Mouse (Mus musculus) MEL (cell line): ENCODE data around the gene Suclg2. TPM values are rescaled to one million over a fixed set of nuclear protein-coding genes. Genes with fewer than 3 reads are reported as not detected.

Experiments used
- DNase-seq: peaks from one replicate; pipeline ENCODE4 v3.0.0; 2011; ENCODE audit warnings: low read depth, low spot score
- H3K27ac ChIP-seq: 2 replicates; pipeline ENCODE4 v1.5.1; 2012; ENCODE audit warnings: low read depth, mild to moderate bottlenecking, control low read depth, low read length, moderate library complexity; ENCODE audit not compliant: control insufficient read depth
- H3K27me3 ChIP-seq, 2 experiments: fragments of 150-350 bp in 1 of 2; sonication (generic) in 1 of 2; 2 replicates each; pipeline ENCODE4 v1.6.1; 2012; ENCODE audit warnings: low read length in 2 of 2, mild to moderate bottlenecking in 2 of 2, improper control_type of control experiment in 1 of 2, moderate library complexity in 1 of 2; ENCODE audit not compliant: insufficient read depth in 2 of 2, control insufficient read depth in 1 of 2
- H3K36me3 ChIP-seq, 2 experiments: 2 replicates each; pipeline ENCODE4 v1.6.1; 2012 to 2014; ENCODE audit warnings: low read length in 2 of 2, improper control_type of control experiment in 1 of 2, inconsistent platforms in 1 of 2, mild to moderate bottlenecking in 1 of 2; ENCODE audit not compliant: insufficient read depth in 2 of 2, control insufficient read depth in 1 of 2
- H3K4me1 ChIP-seq, 2 experiments: fragments of 150-350 bp in 1 of 2; sonication (generic) in 1 of 2; 2 replicates each; pipeline ENCODE4 v1.6.1; 2012; ENCODE audit warnings: low read length in 2 of 2, improper control_type of control experiment in 1 of 2, mild to moderate bottlenecking in 1 of 2; ENCODE audit not compliant: insufficient read depth in 2 of 2, control insufficient read depth in 1 of 2
- H3K4me3 ChIP-seq, 2 experiments: fragments of 150-350 bp in 1 of 2; sonication (generic) in 1 of 2; 2 replicates each; pipeline ENCODE4 v1.5.1; 2012; ENCODE audit warnings: low read depth in 2 of 2, low read length in 2 of 2, mild to moderate bottlenecking in 2 of 2, moderate library complexity in 2 of 2, control low read depth in 1 of 2, improper control_type of control experiment in 1 of 2; ENCODE audit not compliant: control insufficient read depth in 1 of 2, insufficient read depth in 1 of 2
- H3K79me2 ChIP-seq: 2 replicates; pipeline ENCODE4 v1.6.1; 2012; ENCODE audit warnings: mild to moderate bottlenecking, low read length, moderate library complexity; ENCODE audit not compliant: control insufficient read depth, poor library complexity, insufficient read depth
- H3K9ac ChIP-seq: 2 replicates; pipeline ENCODE4 v1.6.1; 2012; ENCODE audit warnings: low read depth, mild to moderate bottlenecking, control low read depth, low read length, moderate library complexity; ENCODE audit not compliant: control insufficient read depth, poor library complexity, severe bottlenecking
- H3K9me3 ChIP-seq: fragments of 150-350 bp; sonication (generic); replicated peaks from 2 replicates; pipeline ENCODE4 v1.6.1; 2012; ENCODE audit warnings: mild to moderate bottlenecking, low read length, improper control_type of control experiment, moderate library complexity; ENCODE audit not compliant: insufficient read depth
- BHLHE40 ChIP-seq: IDR thresholded peaks from 2 replicates; pipeline ENCODE4 v1.6.1; 2012; ENCODE audit warnings: low read depth, mild to moderate bottlenecking, inconsistent platforms, low read length, improper control_type of control experiment, borderline replicate concordance
- CHD1 ChIP-seq: IDR thresholded peaks from 2 replicates; pipeline ENCODE4 v1.6.1; 2012; ENCODE audit warnings: low read depth, mild to moderate bottlenecking, inconsistent platforms, low read length, improper control_type of control experiment
- E2F4 ChIP-seq: IDR thresholded peaks from 2 replicates; pipeline ENCODE4 v1.6.1; 2011; ENCODE audit warnings: low read depth, low read length, improper control_type of control experiment, borderline replicate concordance
- ELF1 ChIP-seq: IDR thresholded peaks from 2 replicates; pipeline ENCODE4 v1.6.1; 2014; ENCODE audit warnings: low read depth, mild to moderate bottlenecking, inconsistent platforms, low read length, improper control_type of control experiment, moderate library complexity
- EP300 ChIP-seq, 2 experiments: IDR thresholded peaks; 2 replicates each; pipeline ENCODE4 v1.6.1; 2011; ENCODE audit warnings: improper control_type of control experiment in 2 of 2, low read length in 2 of 2, low read depth in 1 of 2, mild to moderate bottlenecking in 1 of 2
- ETS1 ChIP-seq: IDR thresholded peaks from 2 replicates; pipeline ENCODE4 v1.6.1; 2012; ENCODE audit warnings: low read depth, mild to moderate bottlenecking, inconsistent platforms, low read length, improper control_type of control experiment, moderate library complexity
- GABPA ChIP-seq: IDR thresholded peaks from 2 replicates; pipeline ENCODE4 v1.6.1; 2012; ENCODE audit warnings: low read depth, mild to moderate bottlenecking, inconsistent platforms, low read length, improper control_type of control experiment, moderate library complexity
- GATA1 ChIP-seq: IDR thresholded peaks from 2 replicates; pipeline ENCODE4 v1.6.1; 2011; ENCODE audit warnings: low read depth, low read length, improper control_type of control experiment
- KAT2A ChIP-seq: conservative IDR thresholded peaks from 2 replicates; pipeline ENCODE4 v1.6.1; 2012; ENCODE audit warnings: low read depth, low read length, improper control_type of control experiment, inconsistent platforms
- MAFK ChIP-seq: IDR thresholded peaks from 2 replicates; pipeline ENCODE4 v1.6.1; 2011; ENCODE audit warnings: low read depth, mild to moderate bottlenecking, low read length, improper control_type of control experiment, borderline replicate concordance
- MAZ ChIP-seq: IDR thresholded peaks from 2 replicates; pipeline ENCODE4 v1.6.1; 2012; ENCODE audit warnings: low read depth, mild to moderate bottlenecking, inconsistent platforms, low read length, improper control_type of control experiment
- MEF2A ChIP-seq: IDR thresholded peaks from 2 replicates; pipeline ENCODE4 v1.6.1; 2014; ENCODE audit warnings: low read depth, mild to moderate bottlenecking, inconsistent platforms, low read length, improper control_type of control experiment; ENCODE audit not compliant: poor library complexity, insufficient replicate concordance, severe bottlenecking; ENCODE audit errors: extremely low read depth
- MXI1 ChIP-seq: IDR thresholded peaks from 2 replicates; pipeline ENCODE4 v1.6.1; 2011; ENCODE audit warnings: mild to moderate bottlenecking, low read depth, low read length, improper control_type of control experiment
- MYB ChIP-seq: IDR thresholded peaks from 2 replicates; pipeline ENCODE4 v1.6.1; 2011; ENCODE audit warnings: mild to moderate bottlenecking, low read depth, low read length, improper control_type of control experiment
- MYC ChIP-seq: IDR thresholded peaks from 2 replicates; pipeline ENCODE4 v1.6.1; 2011; ENCODE audit warnings: low read depth, mild to moderate bottlenecking, low read length, improper control_type of control experiment, moderate library complexity
- NELFE ChIP-seq: IDR thresholded peaks from 2 replicates; pipeline ENCODE4 v1.6.1; 2011; ENCODE audit warnings: low read depth, low read length, improper control_type of control experiment
- NRF1 ChIP-seq: IDR thresholded peaks from 2 replicates; pipeline ENCODE4 v1.6.1; 2014; ENCODE audit warnings: low read depth, mild to moderate bottlenecking, inconsistent platforms, low read length, improper control_type of control experiment, moderate library complexity; ENCODE audit not compliant: poor library complexity, insufficient read depth, severe bottlenecking
- RCOR1 ChIP-seq: IDR thresholded peaks from 2 replicates; pipeline ENCODE4 v1.6.1; 2012; ENCODE audit warnings: low read depth, mild to moderate bottlenecking, inconsistent platforms, low read length, improper control_type of control experiment
- SMC3 ChIP-seq: IDR thresholded peaks from 2 replicates; pipeline ENCODE4 v1.6.1; 2011; ENCODE audit warnings: low read depth, low read length, improper control_type of control experiment
- TBP ChIP-seq: IDR thresholded peaks from 2 replicates; pipeline ENCODE4 v1.8.0; 2011; ENCODE audit warnings: low read depth, low read length, improper control_type of control experiment
- TCF12 ChIP-seq: IDR thresholded peaks from 2 replicates; pipeline ENCODE4 v1.6.1; 2014; ENCODE audit warnings: low read depth, mild to moderate bottlenecking, inconsistent platforms, low read length, improper control_type of control experiment, moderate library complexity
- ZMIZ1 ChIP-seq: IDR thresholded peaks from 2 replicates; pipeline ENCODE4 v1.6.1; 2012; ENCODE audit warnings: low read depth, mild to moderate bottlenecking, inconsistent platforms, low read length, improper control_type of control experiment, moderate library complexity
- polyA plus RNA-seq, 2 experiments: library from polyadenylated mRNA; stranded (reverse) in 1 of 2; unstranded in 1 of 2; fragments of >175 nt in 1 of 2; fragments of >200 nt in 1 of 2; gene quantifications; 2 replicates each; pipeline versions ENCODE4 v1.2.1 to v1.2.4; 2012; ENCODE audit warnings: low replicate concordance in 2 of 2, low read depth in 1 of 2; ENCODE audit not compliant: insufficient read length in 2 of 2, insufficient read depth in 1 of 2, missing spikeins in 1 of 2
- total RNA-seq: library from RNA; depleted of rRNA; stranded (reverse); fragments of 300-350 nt; gene quantifications from 2 replicates; pipeline ENCODE4 v1.2.3, GENCODE M21; 2012

The Suclg2 gene
- total and polyA plus RNA-seq, 3 experiments = 40.0 to 46.5 TPM; not detected in 1

DNA sequence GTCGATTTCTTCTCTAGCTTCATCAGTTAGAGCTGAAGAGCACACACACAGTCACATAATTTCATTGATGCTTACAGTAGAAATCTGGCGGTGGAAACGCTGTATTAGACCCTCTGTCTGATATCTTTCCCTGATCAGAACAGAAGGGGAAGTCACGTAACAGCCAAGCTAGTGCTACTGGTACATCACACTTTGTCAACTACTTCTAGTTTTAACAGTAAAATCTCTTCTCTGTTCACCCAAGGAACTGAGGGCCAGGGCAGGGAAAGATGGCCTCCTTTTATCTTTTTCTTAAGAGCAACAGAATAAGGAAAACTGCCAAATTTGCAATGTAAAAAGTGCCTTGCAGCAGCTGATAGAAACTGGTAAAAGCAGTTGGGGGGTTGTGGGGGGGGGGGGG lies 97.8 kb downstream of the Suclg2 start:
- Histone ChIP-seq H3K27me3 (no peaks in the 10 kb centered on the region), H3K9me3 (no peaks in the 10 kb centered on the region), H3K4me1 (peaks cover 10 to 11% of the 10 kb centered on the region in 2 experiments), H3K9ac (no peak overlapping the region), H3K27ac (peak overlapping the region; percentile 43), H3K4me3 (no peak overlapping the region), H3K36me3 (peaks cover 2 to 7% of the 10 kb centered on the region in 2 experiments; a peak in 3 of 4 replicates), H3K79me2 (no peaks in the 10 kb centered on the region)
- peak; percentile 81 for DNase-seq
- TF ChIP-seq TBP = 0 out of 2 replicates have a peak, but pooled peaks have one; percentile 24
- TF ChIP-seq NELFE = no peak
- TF ChIP-seq EP300 (IDR thresholded peaks at IDR 0.05; ENCODE audit: low read depth in 1 of 2, low read length in 2 of 2) = peak; percentile 75 to 79
- peak; percentile 79 for TF ChIP-seq TCF12
- 0 out of 2 replicates have a peak, but pooled peaks have one; percentile 28 for TF ChIP-seq MXI1
- TF ChIP-seq E2F4 = no peak
- TF ChIP-seq ETS1 = peak; percentile 70
- 0 out of 2 replicates have a peak, but pooled peaks have one; percentile 43 for TF ChIP-seq BHLHE40
- no peak for TF ChIP-seq SMC3
- no peak for TF ChIP-seq MYC
- TF ChIP-seq KAT2A = 0 out of 2 replicates have a peak, but pooled peaks have one; percentile 24
- TF ChIP-seq MAFK = peak; percentile 20; the same call in 1 of the 2 replicates
- peak; percentile 78 for TF ChIP-seq GATA1
- peak; percentile 72; the same call in 1 of the 2 replicates for TF ChIP-seq MYB
- 0 out of 2 replicates have a peak, but pooled peaks have one; percentile 19 for TF ChIP-seq MAZ
- no peak for TF ChIP-seq CHD1
- TF ChIP-seq RCOR1 = peak; percentile 64; the same call in 1 of the 2 replicates
- TF ChIP-seq MEF2A = 0 out of 2 replicates have a peak, but pooled peaks have one; percentile 17
- 0 out of 2 replicates have a peak, but pooled peaks have one; percentile 12 for TF ChIP-seq ELF1
- no peak for TF ChIP-seq GABPA
- no peak for TF ChIP-seq ZMIZ1

- H3K27ac ChIP-seq = no peak overlapping the region
- TF ChIP-seq NRF1 (no peak), MAFK (peak; percentile 71; the same call in 1 of the 2 replicates)
- TF ChIP-seq, all 39 proteins: peak for 1
- H3K36me3 ChIP-seq = peaks cover 2 to 7% of the 10 kb centered on the region in 2 experiments
- H3K9ac ChIP-seq = no peak overlapping the region
- no peaks in the 10 kb centered on the region for H3K9me3 ChIP-seq
- no peak overlapping the region for H3K4me3 ChIP-seq
- H3K4me1 ChIP-seq = peaks cover 10 to 11% of the 10 kb centered on the region in 2 experiments
- no peaks in the 10 kb centered on the region for H3K79me2 ChIP-seq
- H3K27me3 ChIP-seq = no peaks in the 10 kb centered on the region
- DNase-seq = no peak
Measured at GRCm38 (mm10) chr6:95619817-95620216, 98.8 kb downstream of the Suclg2 start.
